Mouse (Mus musculus) midbrain, embryonic 11.5 days (tissue): Measurements from ENCODE around the gene Clasrp. TPM values are rescaled to one million over a fixed set of nuclear protein-coding genes. Genes with fewer than 3 reads are reported as not detected.
A peak's percentile ranks its signal among the peaks of the same experiment; 100 is the strongest.

Experiments used
- ATAC-seq: fragments of 200-750 bp; cut with Nextera tagmentation; 2 replicates; pipeline ENCODE4 v1.8.0; 2017; ENCODE audit warnings: moderate TSS enrichment, moderate library complexity; ENCODE audit not compliant: low FRiP score
- DNase-seq: peaks from one replicate; pipeline ENCODE4 v3.0.0; 2015; ENCODE audit warnings: low spot score; ENCODE audit errors: missing footprints
- H3K27ac ChIP-seq: fragments of 300-500 bp; sonication (generic); 2 replicates; pipeline ENCODE4 v1.5.1; 2014; ENCODE audit warnings: low read depth, low read length
- H3K27me3 ChIP-seq: fragments of 300-500 bp; sonication (generic); 2 replicates; pipeline ENCODE4 v1.6.1; 2014; ENCODE audit warnings: mild to moderate bottlenecking, low read length, moderate library complexity, mixed read lengths; ENCODE audit not compliant: control insufficient read depth, insufficient read depth
- H3K36me3 ChIP-seq: fragments of 300-500 bp; sonication (generic); 2 replicates; pipeline ENCODE4 v1.6.1; 2014; ENCODE audit warnings: mild to moderate bottlenecking, low read length, moderate library complexity, mixed read lengths; ENCODE audit not compliant: control insufficient read depth, insufficient read depth
- H3K4me1 ChIP-seq: fragments of 300-500 bp; sonication (generic); 2 replicates; pipeline ENCODE4 v1.6.1; 2014; ENCODE audit warnings: low read length; ENCODE audit not compliant: control insufficient read depth, insufficient read depth
- H3K4me2 ChIP-seq: fragments of 300-500 bp; sonication (generic); 2 replicates; pipeline ENCODE4 v1.6.1; 2014; ENCODE audit warnings: mild to moderate bottlenecking, moderate library complexity
- H3K4me3 ChIP-seq: fragments of 300-500 bp; sonication (generic); 2 replicates; pipeline ENCODE4 v1.5.1; 2014; ENCODE audit warnings: low read depth, low read length
- H3K9ac ChIP-seq: fragments of 300-500 bp; sonication (generic); 2 replicates; pipeline ENCODE4 v1.6.1; 2014; ENCODE audit warnings: low read length
- H3K9me3 ChIP-seq: fragments of 300-500 bp; sonication (generic); 2 replicates; pipeline ENCODE4 v1.6.1; 2016; ENCODE audit warnings: low read length; ENCODE audit not compliant: control insufficient read depth
- WGBS: fragments of 180-500 bp; shearing (Covaris S2); extraction: QIAGEN DNeasy Blood & Tissue Kit; methylation state at CpG from one replicate; pipeline ENCODE4 v1.1.7; 2014; 5-methylcytosine and 5-hydroxymethylcytosine counted together
- polyA plus RNA-seq: library from polyadenylated mRNA; unstranded; fragments of >200 nt; fragmentation: Nextera tagmentation; extraction: Ambion mirVana; gene quantifications from 2 replicates; pipeline ENCODE4 v1.2.1, GENCODE M21; 2014

Gene Clasrp
- polyA plus RNA-seq, result 44.6 and 46.1 TPM in 2 replicates

GRCm38 (mm10) chr7:19603849-19604605 is at the start of gene Clasrp:
Clasrp (minus strand) TSS chr7:19604486.
- WGBS, result 1% methylated on average over 56 of the region's 57 CpGs
- ATAC-seq (peak; percentile 93), DNase-seq (peak; percentile 99)
- H3K4me2 ChIP-seq, result peak within 1 kb of the TSS; percentile 94
- H3K4me1 ChIP-seq, result peaks cover 12% of the 10 kb centered on the region
- peaks cover 8% of the 10 kb centered on the region for H3K36me3 ChIP-seq
- no peaks in the 10 kb centered on the region for H3K27me3 ChIP-seq
- peak within 1 kb of the TSS; percentile 96 for H3K9ac ChIP-seq
- H3K4me3 ChIP-seq, result peak within 1 kb of the TSS; percentile 97
- H3K9me3 ChIP-seq, result no peaks in the 10 kb centered on the region
- peak within 1 kb of the TSS; percentile 65; the same call in 1 of the 2 replicates for H3K27ac ChIP-seq

DNA sequence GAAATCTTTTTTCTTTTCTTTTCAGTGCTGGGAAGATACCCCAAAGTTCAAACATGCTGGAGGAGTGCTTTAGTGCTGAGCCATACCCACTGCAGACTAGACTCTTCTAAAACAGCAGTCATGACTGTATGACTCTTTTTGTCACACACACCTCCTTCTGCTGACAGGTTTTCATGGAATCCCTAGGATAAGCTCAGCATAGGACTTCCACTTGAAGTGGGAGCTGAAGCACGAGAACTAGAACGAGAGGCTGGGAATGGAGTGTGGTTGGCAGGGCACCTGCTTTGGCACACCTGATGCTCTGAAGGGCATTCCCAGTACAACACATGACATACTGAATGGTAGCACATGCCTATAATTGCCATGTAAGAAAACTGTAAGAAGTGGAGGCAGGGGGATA is 48.3 kb upstream of the Clasrp start:
- DNase-seq (no peak), ATAC-seq (no peak)
- WGBS, result 95% methylated on average over 2 of the region's 2 CpGs
- Histone ChIP-seq H3K27me3 (no peaks in the 10 kb centered on the region), H3K36me3 (peaks cover 13% of the 10 kb centered on the region; the same call in 1 of the 2 replicates), H3K9ac (no peak overlapping the region), H3K4me2 (no peak overlapping the region), H3K9me3 (no peaks in the 10 kb centered on the region), H3K27ac (no peak overlapping the region), H3K4me1 (no peaks in the 10 kb centered on the region), H3K4me3 (no peak overlapping the region)

DNA sequence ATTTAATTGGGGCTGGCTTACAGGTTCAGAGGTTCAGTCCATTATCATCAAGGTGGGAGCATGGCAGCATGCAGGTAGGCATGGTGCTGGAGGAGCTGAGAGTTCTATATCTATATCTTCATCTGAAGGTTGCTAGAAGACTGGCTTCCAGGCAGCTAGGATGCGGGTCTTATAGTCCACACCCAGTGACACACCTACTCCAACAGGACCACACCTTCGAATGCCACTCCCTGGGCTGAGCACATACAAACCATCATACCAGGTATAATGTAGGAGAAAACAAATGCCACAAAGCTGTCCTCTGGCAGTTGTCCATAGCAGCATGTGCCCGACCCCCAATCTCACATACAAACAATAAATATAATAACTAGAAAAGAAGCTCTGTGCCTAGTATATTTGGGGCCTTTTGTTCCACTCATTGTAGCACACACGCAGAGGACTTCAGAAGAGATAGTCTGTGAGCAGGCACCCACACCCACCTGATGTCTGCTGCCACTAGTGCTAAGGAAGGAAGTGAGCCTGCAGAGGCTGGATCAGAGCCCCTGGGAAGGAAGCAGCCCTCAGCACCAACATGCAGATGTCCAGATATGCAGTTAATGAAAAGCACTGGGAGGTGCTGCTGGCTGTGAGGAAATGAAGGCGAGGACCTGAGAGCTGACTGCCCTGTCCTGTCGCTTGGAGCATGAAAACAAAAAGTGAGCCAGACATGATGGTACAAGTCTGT is 46.9 kb upstream of the Clasrp start:
- ATAC-seq, result no peak
- Histone ChIP-seq H3K4me1 (no peaks in the 10 kb centered on the region), H3K9me3 (no peaks in the 10 kb centered on the region), H3K9ac (no peak overlapping the region), H3K4me3 (no peak overlapping the region), H3K27ac (no peak overlapping the region), H3K4me2 (no peak overlapping the region), H3K27me3 (no peaks in the 10 kb centered on the region), H3K36me3 (peaks cover 19% of the 10 kb centered on the region; the same call in 1 of the 2 replicates)
- DNase-seq, result no peak
- whole genome bisulfite sequencing, result 91% methylated on average over 6 of the region's 6 CpGs

- 92% methylated on average over 4 of the region's 4 CpGs for WGBS
- no peak overlapping the region for H3K4me2 ChIP-seq
- H3K9ac ChIP-seq, result no peak overlapping the region
- H3K9me3 ChIP-seq, result no peaks in the 10 kb centered on the region
- no peak for DNase-seq
- H3K4me1 ChIP-seq, result no peaks in the 10 kb centered on the region
- H3K27me3 ChIP-seq, result no peaks in the 10 kb centered on the region
- ATAC-seq, result no peak
- no peak overlapping the region for H3K27ac ChIP-seq
- H3K36me3 ChIP-seq, result peaks cover 44% of the 10 kb centered on the region
- no peak overlapping the region for H3K4me3 ChIP-seq
Measured at GRCm38 (mm10) chr7:19641223-19641622, 36.9 kb upstream of the Clasrp start.

GRCm38 (mm10) chr7:19635074-19635827 is 31.0 kb upstream of the Clasrp start:
- H3K4me3 ChIP-seq, result no peak overlapping the region
- H3K9ac ChIP-seq, result no peak overlapping the region
- H3K36me3 ChIP-seq, result peaks cover 44% of the 10 kb centered on the region
- no peak for DNase-seq
- H3K27ac ChIP-seq, result no peak overlapping the region
- no peak for ATAC-seq
- no peaks in the 10 kb centered on the region for H3K27me3 ChIP-seq
- no peaks in the 10 kb centered on the region for H3K9me3 ChIP-seq
- H3K4me1 ChIP-seq, result no peaks in the 10 kb centered on the region
- H3K4me2 ChIP-seq, result no peak overlapping the region
- WGBS, result 90% methylated on average over 11 of the region's 11 CpGs

GRCm38 (mm10) chr7:19634591-19634990 is 30.3 kb upstream of the Clasrp start:
- no peak overlapping the region for H3K4me2 ChIP-seq
- H3K9me3 ChIP-seq, result no peaks in the 10 kb centered on the region
- H3K4me1 ChIP-seq, result no peaks in the 10 kb centered on the region
- ATAC-seq (no peak), DNase-seq (no peak)
- WGBS, result 100% methylated on average over 2 of the region's 2 CpGs
- peaks cover 43% of the 10 kb centered on the region for H3K36me3 ChIP-seq
- no peak overlapping the region for H3K4me3 ChIP-seq
- H3K27ac ChIP-seq, result no peak overlapping the region
- H3K27me3 ChIP-seq, result no peaks in the 10 kb centered on the region
- H3K9ac ChIP-seq, result no peak overlapping the region

DNA sequence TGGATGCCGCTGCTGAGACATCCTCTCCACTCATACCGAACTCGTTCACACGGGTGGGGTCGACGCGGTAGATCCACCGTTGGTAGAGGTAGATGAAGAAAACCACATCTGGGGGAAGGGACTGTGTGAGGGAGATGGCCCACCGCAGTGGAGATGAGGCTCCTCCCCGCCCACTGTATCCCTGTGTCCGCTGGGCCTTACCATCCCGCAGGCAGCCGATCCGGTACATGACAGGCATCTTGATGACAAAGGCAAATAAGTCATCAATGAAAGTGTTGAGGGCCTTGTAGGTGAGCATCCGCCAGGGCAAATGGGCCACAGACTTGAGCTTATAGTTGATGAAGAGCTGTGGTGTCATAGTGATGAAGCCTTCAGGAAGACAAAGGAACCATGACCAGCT is 29.6 kb upstream of the Clasrp start:
- Histone ChIP-seq H3K27me3 (no peaks in the 10 kb centered on the region), H3K9ac (no peak overlapping the region), H3K4me3 (no peak overlapping the region), H3K9me3 (no peaks in the 10 kb centered on the region), H3K4me1 (no peaks in the 10 kb centered on the region), H3K27ac (no peak overlapping the region), H3K4me2 (no peak overlapping the region), H3K36me3 (peaks cover 35% of the 10 kb centered on the region)
- DNase-seq (no peak), ATAC-seq (no peak)
- WGBS, result 95% methylated on average over 15 of the region's 15 CpGs

GRCm38 (mm10) chr7:19633197-19633596 is 28.9 kb upstream of the Clasrp start:
- H3K4me1 ChIP-seq, result 0 out of 2 replicates have a peak, but pooled peaks cover 3% of the 10 kb centered on the region
- H3K9me3 ChIP-seq, result no peaks in the 10 kb centered on the region
- H3K27me3 ChIP-seq, result no peaks in the 10 kb centered on the region
- WGBS, result 91% methylated on average over 17 of the region's 17 CpGs
- H3K27ac ChIP-seq, result no peak overlapping the region
- peaks cover 33% of the 10 kb centered on the region for H3K36me3 ChIP-seq
- no peak overlapping the region for H3K4me3 ChIP-seq
- H3K4me2 ChIP-seq, result no peak overlapping the region
- no peak for ATAC-seq
- no peak overlapping the region for H3K9ac ChIP-seq
- no peak for DNase-seq
